Mouse (Mus musculus) mouse embryonic stem cell (cell line): ENCODE measurements around the gene Phc2.

Experiments used
- in situ Hi-C, 2 experiments: fragments of 300-500 bp; cut with MboI; formaldehyde crosslinking; loops; 1 replicate in 1 of 2; 3 replicates in 1 of 2; pipeline ENCODE4 v1.14.3; 2019 to 2020; ENCODE audit warnings: low sequenced_read_pairs in 2 of 2, low pct_unique_long_range_greater_than_20kb in 1 of 2, mixed read lengths in 1 of 2; ENCODE audit not compliant: unreplicated experiment in 1 of 2

The Phc2 gene

GRCm38 (mm10) chr4:128710800-128711199, 56.3 kb downstream of the Phc2 start:
- in situ Hi-C loops: loop anchor here in 1 of 2 experiments (5.0 to 10.0 kb wide), 2 partner anchors 67 to 154 kb away; no protein-coding TSS in a partner anchor

- in situ Hi-C loops: loop anchor here in 1 of 2 experiments (5.0 to 10.0 kb wide), 2 partner anchors 66 to 153 kb away; no protein-coding TSS in a partner anchor
Measured at GRCm38 (mm10) chr4:128711455-128712135, 57.1 kb downstream of the Phc2 start.

- in situ Hi-C loops: loop anchor here in 1 of 2 experiments (5.0 to 10.0 kb wide), 2 partner anchors 65 to 153 kb away; no protein-coding TSS in a partner anchor
Measured at GRCm38 (mm10) chr4:128712136-128712655, 57.7 kb downstream of the Phc2 start.

- in situ Hi-C loops: loop anchor here in 1 of 2 experiments (5.0 to 10.0 kb wide), 2 partner anchors 64 to 152 kb away; no protein-coding TSS in a partner anchor
Measured at GRCm38 (mm10) chr4:128712941-128713340, 58.4 kb downstream of the Phc2 start.

DNA sequence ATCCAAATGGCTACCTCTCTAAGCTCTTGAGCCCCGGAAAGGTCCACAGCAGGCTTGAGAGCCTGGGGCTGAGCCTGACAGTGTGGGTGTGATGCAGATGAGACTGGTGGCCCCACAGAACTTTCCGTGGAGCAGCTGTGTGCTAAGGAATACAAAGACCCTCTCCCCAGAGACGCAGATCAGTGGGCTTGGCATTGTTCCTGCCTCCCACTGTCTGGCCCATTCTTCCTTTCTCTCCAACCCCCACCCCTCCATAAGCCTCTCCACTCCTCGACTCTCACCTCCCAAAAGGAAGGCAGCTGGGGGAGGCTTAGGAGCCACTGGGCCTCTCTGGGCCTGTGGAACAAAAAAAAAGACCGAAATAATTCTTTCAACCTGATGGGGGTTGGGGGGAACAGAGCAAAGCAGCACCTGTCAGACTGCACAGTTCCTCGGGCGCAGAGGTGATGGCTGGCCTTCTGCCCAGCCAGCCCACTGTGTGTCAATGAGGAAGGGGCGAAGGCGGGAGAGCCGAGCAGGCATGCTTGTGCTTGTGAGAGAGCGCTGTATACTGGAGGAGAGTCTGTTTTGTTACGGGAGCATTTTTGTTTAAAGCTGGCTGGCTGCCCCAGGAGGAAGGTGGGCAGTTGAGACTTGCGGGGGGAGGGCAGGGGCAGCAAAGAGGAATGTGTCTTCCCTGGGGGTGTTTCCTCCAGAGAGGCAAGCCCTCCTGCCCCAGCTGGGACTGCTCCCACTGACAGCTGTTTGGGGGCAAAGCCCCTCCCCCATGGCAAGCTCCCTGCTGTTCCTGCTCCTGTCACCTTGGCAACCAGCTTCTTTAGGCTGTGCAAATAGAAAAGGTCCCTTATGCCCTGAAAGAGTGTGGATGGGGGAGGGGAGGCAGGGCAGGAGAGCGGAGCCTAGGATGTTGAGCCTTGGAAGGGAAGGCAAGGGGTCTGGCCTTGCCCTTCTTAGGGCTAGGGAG, 61.0 kb downstream of the Phc2 start:
- in situ Hi-C loops: loop anchor here in 1 of 2 experiments (10.0 kb wide), 1 partner anchor 149 kb away; no protein-coding TSS in a partner anchor

DNA sequence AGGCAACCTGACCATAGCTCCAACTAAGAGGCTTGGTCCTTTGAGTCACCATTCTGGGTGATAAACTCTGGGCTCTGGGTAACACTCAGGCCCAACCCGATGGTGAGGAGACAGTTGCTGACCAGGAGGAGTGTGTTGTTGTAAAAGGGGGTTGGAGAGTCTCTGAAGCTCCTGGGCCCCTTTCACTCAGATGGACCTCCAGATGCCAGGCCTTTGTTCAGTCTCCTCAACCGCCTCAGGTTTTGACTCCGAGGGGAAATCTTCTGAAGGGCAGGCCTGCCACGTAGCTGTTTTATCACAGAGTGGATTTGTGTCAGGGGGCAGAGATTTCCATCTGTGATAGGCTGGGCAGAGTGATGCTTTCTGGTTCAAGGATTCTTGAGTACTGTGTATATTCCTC, 61.8 kb downstream of the Phc2 start:
- in situ Hi-C loops: loop anchor here in 1 of 2 experiments (10.0 kb wide), 1 partner anchor 149 kb away; no protein-coding TSS in a partner anchor

DNA sequence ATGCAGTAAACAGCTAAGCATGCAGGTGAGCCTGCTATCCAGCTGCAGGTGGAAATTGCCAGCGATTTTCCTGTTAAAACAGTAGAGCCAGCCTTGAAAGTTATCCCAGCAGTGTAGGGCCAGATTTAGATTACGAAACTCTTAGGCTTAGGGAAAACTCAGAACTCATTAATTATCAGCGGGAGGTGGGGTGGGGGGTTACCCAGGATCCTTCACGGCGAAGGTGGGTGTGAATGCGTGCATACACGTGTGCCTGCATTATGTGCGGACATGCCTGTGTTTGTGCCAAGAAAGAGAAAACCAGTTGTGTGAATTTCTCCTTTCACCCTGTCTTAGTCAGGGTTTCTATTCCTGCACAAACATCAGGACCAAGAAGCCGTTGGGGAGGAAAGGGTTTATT, 62.2 kb downstream of the Phc2 start:
- in situ Hi-C loops: loop anchor here in 1 of 2 experiments (10.0 kb wide), 1 partner anchor 148 kb away; no protein-coding TSS in a partner anchor

DNA sequence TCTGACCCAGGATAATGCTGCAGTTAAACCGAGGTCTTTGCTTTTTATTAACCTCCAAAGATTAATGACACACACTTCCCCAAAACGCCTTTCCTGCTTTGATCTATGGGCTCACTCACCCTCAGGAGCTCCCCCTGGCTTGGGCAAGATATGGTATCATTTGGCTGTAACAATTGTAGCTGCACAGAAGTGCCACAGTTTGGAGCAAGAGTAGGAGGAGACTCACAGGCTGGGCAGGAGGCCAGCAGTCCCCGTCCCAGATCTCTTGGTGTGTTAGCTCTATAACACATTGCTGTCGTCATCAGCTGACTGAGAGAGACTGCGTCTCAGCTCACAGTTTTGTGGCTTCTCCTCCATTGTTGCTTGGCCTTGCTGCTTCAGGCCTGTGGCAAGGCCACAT, 65.6 kb downstream of the Phc2 start:
- in situ Hi-C loops: no loop called here

DNA sequence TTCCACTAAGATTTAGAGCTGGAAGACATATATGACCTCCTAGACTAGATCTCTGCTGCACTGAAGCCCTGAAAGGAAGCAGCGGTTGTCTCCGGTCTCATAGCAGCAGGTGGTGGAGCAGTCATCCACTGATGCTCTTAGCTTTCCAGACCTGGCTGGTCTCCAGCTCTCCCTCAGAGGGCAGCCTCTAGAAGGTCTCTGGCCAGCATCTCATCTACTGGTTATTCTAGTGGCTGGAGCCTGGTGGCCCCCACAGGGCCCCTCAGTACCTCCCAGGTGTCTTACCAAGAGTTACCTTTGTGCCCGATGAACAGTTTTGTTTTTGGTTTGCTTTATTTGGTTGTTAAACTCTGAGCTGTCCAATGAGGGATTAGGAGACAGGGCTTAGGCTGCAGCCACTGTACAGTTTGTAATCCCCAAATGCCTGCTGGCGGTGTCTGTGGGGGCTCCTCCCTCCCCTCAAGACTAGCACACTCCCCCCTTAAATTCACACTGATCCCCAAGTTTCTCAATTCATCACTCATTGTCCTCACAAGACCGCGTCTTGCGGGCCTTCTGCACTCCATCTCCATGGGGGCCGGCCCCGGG, 66.7 kb downstream of the Phc2 start:
- in situ Hi-C loops: no loop called here

DNA sequence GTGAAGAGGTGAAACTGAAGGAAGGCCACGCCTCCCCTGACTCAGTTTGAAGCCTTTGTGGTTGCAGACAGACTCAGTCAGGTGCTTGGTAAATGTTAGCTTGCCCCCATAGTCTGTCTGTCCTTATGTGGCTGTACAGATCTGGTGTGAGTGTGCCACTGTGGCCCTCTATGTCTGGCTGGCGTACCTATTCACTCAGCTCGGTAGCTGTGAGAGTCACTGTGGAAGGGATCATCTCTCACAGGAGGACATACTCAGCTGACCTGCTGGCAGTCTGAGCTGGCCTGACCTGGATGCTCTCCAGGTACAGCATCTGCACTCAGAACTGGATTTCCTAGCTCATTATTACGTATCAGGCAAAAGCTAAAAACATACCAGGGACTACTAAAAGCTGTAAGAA, 67.3 kb downstream of the Phc2 start:
- in situ Hi-C loops: no loop called here

- in situ Hi-C loops: no loop called here
Measured at GRCm38 (mm10) chr4:128722932-128723331, 68.4 kb downstream of the Phc2 start.

- in situ Hi-C loops: no loop called here
Measured at GRCm38 (mm10) chr4:128723431-128723830, 68.9 kb downstream of the Phc2 start.

- in situ Hi-C loops: no loop called here
Measured at GRCm38 (mm10) chr4:128724059-128724458, 69.6 kb downstream of the Phc2 start.

DNA sequence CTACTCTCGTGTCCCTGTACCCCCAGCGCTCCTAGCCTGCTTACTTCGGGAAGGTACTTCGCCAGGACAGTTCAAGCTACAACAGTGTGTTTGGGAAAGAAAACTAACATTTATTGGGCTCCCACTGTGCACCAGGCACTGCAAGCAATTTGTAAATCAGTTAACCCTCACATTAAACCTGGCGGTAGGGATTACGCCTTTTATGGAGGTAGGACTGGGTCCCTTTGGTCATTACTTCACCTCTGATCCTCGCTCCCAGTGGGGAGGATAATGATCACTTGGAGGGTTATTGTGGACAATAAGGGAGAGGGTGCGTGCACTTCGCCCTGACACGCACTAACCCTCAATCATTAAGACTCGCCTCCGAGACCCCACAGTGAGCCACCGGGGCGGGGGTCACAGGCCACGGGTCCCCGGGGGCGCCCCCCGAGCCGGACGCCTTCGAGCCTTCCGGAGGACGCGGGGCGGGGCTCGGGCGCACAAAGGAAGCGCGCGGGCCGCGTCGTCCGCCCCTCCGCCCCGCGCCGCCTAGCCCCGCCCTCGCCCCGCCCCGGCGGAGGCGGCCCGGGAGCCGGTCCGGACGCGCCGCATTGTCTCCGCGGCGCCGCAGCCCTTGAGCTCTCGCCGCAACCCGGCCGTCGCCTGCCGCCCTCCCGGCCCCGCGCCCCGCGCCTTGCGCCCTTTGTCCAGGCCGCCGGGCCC, 72.7 kb downstream of the Phc2 start:
- in situ Hi-C loops: no loop called here

- in situ Hi-C loops: no loop called here
Measured at GRCm38 (mm10) chr4:128727721-128728430, 73.4 kb downstream of the Phc2 start.

GRCm38 (mm10) chr4:128728431-128728851, 73.9 kb downstream of the Phc2 start:
- in situ Hi-C loops: no loop called here

- in situ Hi-C loops: no loop called here
Measured at GRCm38 (mm10) chr4:128729033-128729708, 74.7 kb downstream of the Phc2 start.
